Comparison of ENCODE assay signal across 22 mouse cellular contexts in genomic region chr10:75004067-75004466, GRCm38 (mm10). TPM values are rescaled to one million over a fixed set of nuclear protein-coding genes. Genes with fewer than 3 reads are reported as not detected.
A peak's percentile ranks its signal among the peaks of the same experiment; 100 is the strongest.
DNase-seq lines count a peak whose midpoint lies in the region; ATAC-seq and TF ChIP-seq lines count a peak whose summit lies in the region.
"Had no signal": no experiment of that assay in that cellular context is flagged by ENCODE, and none has a peak within 500 bp of the region (broad histone marks: within the 10 kb centered on the region; RNA-seq: fewer than 3 reads in every experiment).

No protein-coding gene starts in this region.

- H3K27me3 ChIP-seq in liver, embryonic 11.5 days (replicated peaks; ENCODE audit: control insufficient read depth, insufficient read depth, low read length) = no peaks in the 10 kb centered on the region
- H3K27me3 ChIP-seq in liver, embryonic 14.5 days (ENCODE audit: control insufficient read depth, insufficient read depth, low read length) = no peaks in the 10 kb centered on the region
- H3K27me3 ChIP-seq in lung, postnatal 0 days (replicated peaks; ENCODE audit: insufficient read depth, low read length) = no peaks in the 10 kb centered on the region
- H3K27me3 ChIP-seq in stomach, embryonic 15.5 days (replicated peaks) = no peaks in the 10 kb centered on the region
- H3K27me3 ChIP-seq: limb, embryonic 15.5 days; midbrain, embryonic 13.5 days; neural tube, embryonic 15.5 days had no signal

- TF ChIP-seq CTCF in liver, embryonic 14.5 days (IDR thresholded peaks at IDR 0.05; ENCODE audit: low read depth) = no peak
- TF ChIP-seq CTCF in lung, postnatal 0 days (IDR thresholded peaks at IDR 0.05) = no peak

- H3K9ac ChIP-seq in liver, embryonic 11.5 days (ENCODE audit: low read depth, low read length) = peak overlapping the region; percentile 40; the same call in 1 of the 2 replicates
- H3K9ac ChIP-seq in liver, embryonic 14.5 days (replicated peaks) = no peak overlapping the region
- H3K9ac ChIP-seq in lung, postnatal 0 days (replicated peaks; ENCODE audit: low read depth) = no peak overlapping the region
- no peak overlapping the region for H3K9ac ChIP-seq in stomach, embryonic 15.5 days
- H3K9ac ChIP-seq: hindbrain, embryonic 14.5 days; limb, embryonic 15.5 days; midbrain, embryonic 13.5 days; neural tube, embryonic 15.5 days had no signal

- no peaks in the 10 kb centered on the region for H3K9me3 ChIP-seq in liver, embryonic 11.5 days (ENCODE audit: control insufficient read depth, low read length)
- H3K9me3 ChIP-seq in liver, embryonic 14.5 days (ENCODE audit: control insufficient read depth, low read length) = no peaks in the 10 kb centered on the region
- no peaks in the 10 kb centered on the region for H3K9me3 ChIP-seq in lung, postnatal 0 days (ENCODE audit: low read length)
- H3K9me3 ChIP-seq in stomach, embryonic 15.5 days = no peaks in the 10 kb centered on the region
- H3K9me3 ChIP-seq: limb, embryonic 15.5 days; midbrain, embryonic 13.5 days; neural tube, embryonic 15.5 days had no signal

- H3K27ac ChIP-seq in liver, embryonic 11.5 days (ENCODE audit: low read depth, low read length) = no peak overlapping the region
- no peak overlapping the region for H3K27ac ChIP-seq in liver, embryonic 14.5 days
- no peak overlapping the region for H3K27ac ChIP-seq in lung, postnatal 0 days (ENCODE audit: low read length)
- no peak overlapping the region for H3K27ac ChIP-seq in stomach, embryonic 15.5 days
- H3K27ac ChIP-seq: hindbrain, embryonic 14.5 days; limb, embryonic 15.5 days; midbrain, embryonic 13.5 days; neural tube, embryonic 15.5 days had no signal

- H3K36me3 ChIP-seq in liver, embryonic 11.5 days (ENCODE audit: control insufficient read depth, insufficient read depth, low read length) = no peaks in the 10 kb centered on the region
- H3K36me3 ChIP-seq in liver, embryonic 14.5 days (replicated peaks; ENCODE audit: control insufficient read depth, insufficient read depth, low read depth) = no peaks in the 10 kb centered on the region
- no peaks in the 10 kb centered on the region for H3K36me3 ChIP-seq in lung, postnatal 0 days (ENCODE audit: insufficient read depth, low read length)
- no peaks in the 10 kb centered on the region for H3K36me3 ChIP-seq in stomach, embryonic 15.5 days
- H3K36me3 ChIP-seq: limb, embryonic 15.5 days; midbrain, embryonic 13.5 days had no signal

- ATAC-seq in liver, embryonic 11.5 days (replicated peaks; ENCODE audit: low FRiP score) = peak; percentile 71
- peak; percentile 67; the same call in 1 of the 2 replicates for ATAC-seq in liver, embryonic 14.5 days (ENCODE audit: insufficient read depth)
- peak; percentile 77 for ATAC-seq in lung, postnatal 0 days
- ATAC-seq in stomach, embryonic 15.5 days (ENCODE audit: insufficient read depth, low FRiP score, low read depth) = peak; percentile 82
- ATAC-seq: midbrain, embryonic 13.5 days had no signal

- no peak overlapping the region for H3K4me2 ChIP-seq in liver, embryonic 11.5 days
- no peak overlapping the region for H3K4me2 ChIP-seq in liver, embryonic 14.5 days (ENCODE audit: low read depth)
- no peak overlapping the region for H3K4me2 ChIP-seq in lung, postnatal 0 days (replicated peaks; ENCODE audit: low read depth, low read length)
- H3K4me2 ChIP-seq in stomach, embryonic 15.5 days = no peak overlapping the region
- H3K4me2 ChIP-seq: hindbrain, embryonic 14.5 days; limb, embryonic 15.5 days; midbrain, embryonic 13.5 days; neural tube, embryonic 15.5 days had no signal

- WGBS in liver, embryonic 11.5 days = 32% methylated on average over 3 of the region's 3 CpGs
- 16% methylated on average over 3 of the region's 3 CpGs for WGBS in liver, embryonic 14.5 days (ENCODE audit: insufficient replicate concordance)
- WGBS in lung, postnatal 0 days = 30% methylated on average over 3 of the region's 3 CpGs
- 59% methylated on average over 3 of the region's 3 CpGs for WGBS in stomach, embryonic 15.5 days

- DNase-seq in liver, embryonic 11.5 days (ENCODE audit: low spot score) = no peak
- no peak for DNase-seq in liver
- no peak for DNase-seq in liver, embryonic 14.5 days (ENCODE audit: low read depth in 3 of 3, low spot score in 3 of 3)
- peak; percentile 66 for DNase-seq in lung, postnatal 0 days (ENCODE audit: low spot score)
- DNase-seq in spleen, adult 18-20 months = no peak
- no peak for DNase-seq in layer of hippocampus, postnatal 25 days (ENCODE audit: extremely low spot score in 1 of 2, low spot score in 1 of 2)
- no peak for DNase-seq in adrenal gland, postnatal 10 days
- DNase-seq: adrenal gland, postnatal 14 days; cerebellum, adult 11-12 months; cerebellum, postnatal 36 days; gastrocnemius, postnatal 14 days; heart, postnatal 10 days; kidney, adult 2 months; kidney, postnatal 14 days; right cerebral cortex, postnatal 25 days had no signal

- peaks cover 17% of the 10 kb centered on the region for H3K4me1 ChIP-seq in liver, embryonic 11.5 days (replicated peaks; ENCODE audit: control insufficient read depth, insufficient read depth, low read length)
- H3K4me1 ChIP-seq in liver, embryonic 14.5 days (replicated peaks; ENCODE audit: control insufficient read depth in 2 of 2, insufficient read depth in 2 of 2, low read length in 1 of 2) = no peaks in the 10 kb centered on the region
- no peaks in the 10 kb centered on the region for H3K4me1 ChIP-seq in lung, postnatal 0 days (ENCODE audit: insufficient read depth, low read depth, low read length)
- H3K4me1 ChIP-seq in stomach, embryonic 15.5 days = 0 out of 2 replicates have a peak, but pooled peaks cover 6% of the 10 kb centered on the region
- H3K4me1 ChIP-seq: limb, embryonic 15.5 days had no signal

- TF ChIP-seq EP300 in liver, embryonic 14.5 days (IDR thresholded peaks at IDR 0.05; ENCODE audit: low read depth) = no peak
- TF ChIP-seq EP300 in lung, postnatal 0 days (IDR thresholded peaks at IDR 0.05) = no peak

- H3K4me3 ChIP-seq in liver, embryonic 11.5 days (ENCODE audit: low read depth, low read length) = no peak overlapping the region
- no peak overlapping the region for H3K4me3 ChIP-seq in liver, embryonic 14.5 days (ENCODE audit: insufficient read depth in 1 of 2, low read depth in 2 of 2, low read length in 2 of 2)
- H3K4me3 ChIP-seq in lung, postnatal 0 days (ENCODE audit: low read depth, low read length) = no peak overlapping the region
- H3K4me3 ChIP-seq in stomach, embryonic 15.5 days (replicated peaks) = no peak overlapping the region
- H3K4me3 ChIP-seq: limb, embryonic 15.5 days; midbrain, embryonic 13.5 days; myocyte; neural tube, embryonic 15.5 days had no signal

RNA-seq across cellular contexts. Expression of gene Rsph14, which starts 28.3 kb away (rescaled TPM):
- polyA plus RNA-seq in liver, embryonic 11.5 days (2014; fragmentation: Nextera tagmentation; extraction: Ambion mirVana) = not detected in 2 replicates
- not detected in 2 replicates for polyA plus RNA-seq in liver, embryonic 14.5 days (2012; rRNA removed)
- polyA plus RNA-seq in liver, embryonic 14.5 days (2014; fragmentation: Nextera tagmentation; extraction: Ambion mirVana) = not detected in 2 replicates
- 8.8 and 8.9 TPM in 2 replicates for polyA plus RNA-seq in lung, postnatal 0 days (2015; fragmentation: Nextera tagmentation; extraction: Ambion mirVana)
- not detected in 2 replicates for polyA plus RNA-seq in stomach, embryonic 15.5 days (2015; fragmentation: Nextera tagmentation; extraction: Ambion mirVana)
- total RNA-seq in layer of hippocampus, postnatal 25 days (2021) = under 1 TPM; 0.27 to 0.31 TPM
- total RNA-seq in adrenal gland, postnatal 10 days (2021) = under 1 TPM in 1 of 2 experiments, not detected in 1; 0.39 TPM
- total RNA-seq: gastrocnemius, postnatal 14 days; heart, postnatal 10 days had no signal
- polyA plus RNA-seq: embryonic facial prominence, embryonic 11.5 days; kidney, adult 2 months; limb, embryonic 15.5 days; myocyte had no signal

RNA-seq across cellular contexts. Expression of gene Rab36, which starts 32.8 kb away (rescaled TPM):
- polyA plus RNA-seq in liver, embryonic 11.5 days (2014; fragmentation: Nextera tagmentation; extraction: Ambion mirVana) = 6.5 and 7.8 TPM in 2 replicates
- polyA plus RNA-seq in liver, embryonic 14.5 days (2012; rRNA removed) = 2.0 and 2.5 TPM in 2 replicates
- 0.70 and 1.1 TPM in 2 replicates for polyA plus RNA-seq in liver, embryonic 14.5 days (2014; fragmentation: Nextera tagmentation; extraction: Ambion mirVana)
- polyA plus RNA-seq in lung, postnatal 0 days (2015; fragmentation: Nextera tagmentation; extraction: Ambion mirVana) = 4.7 and 6.1 TPM in 2 replicates
- polyA plus RNA-seq in stomach, embryonic 15.5 days (2015; fragmentation: Nextera tagmentation; extraction: Ambion mirVana) = 6.9 and 7.6 TPM in 2 replicates
- 10 to 100 TPM; 26.1 to 35.8 TPM for total RNA-seq in layer of hippocampus, postnatal 25 days (2021)
- 10 to 100 TPM in 1 of 2 experiments, 1 to 10 TPM in 1; 7.1 to 12.5 TPM for total RNA-seq in adrenal gland, postnatal 10 days (2021)

RNA-seq across cellular contexts. Expression of gene Gnaz, which starts 37.1 kb away (rescaled TPM):
- polyA plus RNA-seq in liver, embryonic 11.5 days (2014; fragmentation: Nextera tagmentation; extraction: Ambion mirVana) = 13.3 and 13.6 TPM in 2 replicates
- 2.1 and 2.2 TPM in 2 replicates for polyA plus RNA-seq in liver, embryonic 14.5 days (2012; rRNA removed)
- polyA plus RNA-seq in liver, embryonic 14.5 days (2014; fragmentation: Nextera tagmentation; extraction: Ambion mirVana) = 2.5 and 3.9 TPM in 2 replicates
- 2.2 TPM in 2 replicates for polyA plus RNA-seq in lung, postnatal 0 days (2015; fragmentation: Nextera tagmentation; extraction: Ambion mirVana)
- polyA plus RNA-seq in stomach, embryonic 15.5 days (2015; fragmentation: Nextera tagmentation; extraction: Ambion mirVana) = 5.6 and 5.7 TPM in 2 replicates
- 100 to 1,000 TPM in 1 of 2 experiments, 10 to 100 TPM in 1; 99.3 to 109 TPM for total RNA-seq in layer of hippocampus, postnatal 25 days (2021)
- 1 to 10 TPM; 2.0 to 4.8 TPM for total RNA-seq in adrenal gland, postnatal 10 days (2021)

RNA-seq across cellular contexts. Expression of gene Bcr, which starts 56.3 kb away (rescaled TPM):
- 4.2 and 6.8 TPM in 2 replicates for polyA plus RNA-seq in liver, embryonic 11.5 days (2014; fragmentation: Nextera tagmentation; extraction: Ambion mirVana)
- 3.3 and 3.5 TPM in 2 replicates for polyA plus RNA-seq in liver, embryonic 14.5 days (2012; rRNA removed)
- polyA plus RNA-seq in liver, embryonic 14.5 days (2014; fragmentation: Nextera tagmentation; extraction: Ambion mirVana) = 0.85 and 1.3 TPM in 2 replicates
- polyA plus RNA-seq in lung, postnatal 0 days (2015; fragmentation: Nextera tagmentation; extraction: Ambion mirVana) = 16.5 and 20.2 TPM in 2 replicates
- polyA plus RNA-seq in stomach, embryonic 15.5 days (2015; fragmentation: Nextera tagmentation; extraction: Ambion mirVana) = 7.5 and 8.9 TPM in 2 replicates
- 100 to 1,000 TPM; 107 to 109 TPM for total RNA-seq in layer of hippocampus, postnatal 25 days (2021)
- 10 to 100 TPM; 21.6 to 24.0 TPM for total RNA-seq in adrenal gland, postnatal 10 days (2021)
